ENCODE assay signal across 13 mouse cellular contexts in genomic region chr2:143806140-143806923, GRCm38 (mm10). TPM values are rescaled to one million over a fixed set of nuclear protein-coding genes. Genes with fewer than 3 reads are reported as not detected.
DNase-seq lines count a peak whose midpoint lies in the region; ATAC-seq and TF ChIP-seq lines count a peak whose summit lies in the region.
"Had no signal": no experiment of that assay in that cellular context is flagged by ENCODE, and none has a peak within 500 bp of the region (broad histone marks: within the 10 kb centered on the region; RNA-seq: fewer than 3 reads in every experiment).

No protein-coding gene starts in this region.

- ATAC-seq in cerebellum, adult (ENCODE audit: insufficient number of reproducible peaks, low FRiP score, low TSS enrichment) = 0 out of 2 replicates have a peak, but pooled peaks have one; percentile 3
- 0 out of 2 replicates have a peak, but pooled peaks have one; percentile 43 for ATAC-seq in intestine, embryonic 15.5 days
- no peak for ATAC-seq in intestine, embryonic 16.5 days
- peak; percentile 92 for ATAC-seq in kidney, embryonic 16.5 days (ENCODE audit: low FRiP score, low TSS enrichment)
- ATAC-seq in forebrain, embryonic 16.5 days = no peak
- ATAC-seq: intestine, postnatal 0 days had no signal

- no peaks in the 10 kb centered on the region for H3K36me3 ChIP-seq in intestine, embryonic 15.5 days
- no peaks in the 10 kb centered on the region for H3K36me3 ChIP-seq in intestine, embryonic 16.5 days (ENCODE audit: control insufficient read depth, insufficient read depth, low read length)
- H3K36me3 ChIP-seq in kidney, embryonic 16.5 days (ENCODE audit: insufficient read depth, low read length) = no peaks in the 10 kb centered on the region
- H3K36me3 ChIP-seq in forebrain, embryonic 16.5 days (ENCODE audit: control insufficient read depth, insufficient read depth) = no peaks in the 10 kb centered on the region

- no peaks in the 10 kb centered on the region for H3K9me3 ChIP-seq in intestine, embryonic 15.5 days
- no peaks in the 10 kb centered on the region for H3K9me3 ChIP-seq in intestine, embryonic 16.5 days (ENCODE audit: control insufficient read depth, low read length)
- no peaks in the 10 kb centered on the region for H3K9me3 ChIP-seq in kidney, embryonic 16.5 days (ENCODE audit: low read length)
- H3K9me3 ChIP-seq in forebrain, embryonic 16.5 days (ENCODE audit: control insufficient read depth, low read length) = no peaks in the 10 kb centered on the region
- H3K9me3 ChIP-seq: megakaryocyte, embryonic 14.5 days had no signal

- TF ChIP-seq CTCF in cerebellum, adult 2 months (IDR thresholded peaks at IDR 0.05; ENCODE audit: borderline replicate concordance, insufficient read depth, low read depth, low read length) = no peak

- 59% methylated on average over 15 of the region's 15 CpGs for WGBS in cerebellum, adult 2 months
- WGBS in intestine, embryonic 15.5 days = 63% methylated on average over 15 of the region's 15 CpGs
- 56% methylated on average over 15 of the region's 15 CpGs for WGBS in intestine, embryonic 16.5 days
- WGBS in kidney, embryonic 16.5 days = 40% methylated on average over 15 of the region's 15 CpGs
- WGBS in forebrain, embryonic 16.5 days = 61% methylated on average over 15 of the region's 15 CpGs

- no peak overlapping the region for H3K27ac ChIP-seq in cerebellum, adult 2 months (ENCODE audit: insufficient read depth, low read length)
- H3K27ac ChIP-seq in intestine, embryonic 15.5 days = no peak overlapping the region
- no peak overlapping the region for H3K27ac ChIP-seq in intestine, embryonic 16.5 days (ENCODE audit: low read length)
- peak overlapping the region; percentile 44 for H3K27ac ChIP-seq in kidney, embryonic 16.5 days (ENCODE audit: low read length)
- H3K27ac ChIP-seq in forebrain, embryonic 16.5 days (ENCODE audit: low read length) = no peak overlapping the region

- H3K4me1 ChIP-seq in cerebellum, adult 2 months (ENCODE audit: control insufficient read depth, insufficient read depth, low read length) = no peaks in the 10 kb centered on the region
- no peaks in the 10 kb centered on the region for H3K4me1 ChIP-seq in intestine, embryonic 15.5 days (replicated peaks)
- no peaks in the 10 kb centered on the region for H3K4me1 ChIP-seq in intestine, embryonic 16.5 days (ENCODE audit: control insufficient read depth, insufficient read depth, low read length)
- H3K4me1 ChIP-seq in kidney, embryonic 16.5 days (ENCODE audit: insufficient read depth, low read length) = peaks cover 12% of the 10 kb centered on the region
- no peaks in the 10 kb centered on the region for H3K4me1 ChIP-seq in forebrain, embryonic 16.5 days (replicated peaks; ENCODE audit: control insufficient read depth, insufficient read depth, low read length)
- H3K4me1 ChIP-seq: megakaryocyte, embryonic 14.5 days had no signal

- no peak overlapping the region for H3K4me2 ChIP-seq in intestine, embryonic 15.5 days (replicated peaks)
- H3K4me2 ChIP-seq in intestine, embryonic 16.5 days (ENCODE audit: low read depth, low read length) = no peak overlapping the region
- peak overlapping the region; percentile 20 for H3K4me2 ChIP-seq in kidney, embryonic 16.5 days (replicated peaks; ENCODE audit: low read depth, low read length)
- no peak overlapping the region for H3K4me2 ChIP-seq in forebrain, embryonic 16.5 days (ENCODE audit: low read length)

- DNase-seq in cerebellum, adult 2 months = no peak
- DNase-seq in lung, postnatal 14 days = peak; percentile 36
- DNase-seq in layer of hippocampus, postnatal 36 days = no peak
- DNase-seq: adrenal gland, postnatal 10 days; cerebellum, adult 8-10 months; left cerebral cortex, postnatal 4 days had no signal

- H3K4me3 ChIP-seq in cerebellum, adult 2 months (replicated peaks; ENCODE audit: insufficient read depth, low read depth, low read length) = no peak overlapping the region
- no peak overlapping the region for H3K4me3 ChIP-seq in intestine, embryonic 15.5 days (replicated peaks)
- no peak overlapping the region for H3K4me3 ChIP-seq in intestine, embryonic 16.5 days (ENCODE audit: low read length)
- no peak overlapping the region for H3K4me3 ChIP-seq in kidney, embryonic 16.5 days (ENCODE audit: low read length)
- no peak overlapping the region for H3K4me3 ChIP-seq in forebrain, embryonic 16.5 days (replicated peaks; ENCODE audit: low read length)
- H3K4me3 ChIP-seq: megakaryocyte, embryonic 14.5 days had no signal

- H3K9ac ChIP-seq in intestine, embryonic 15.5 days = no peak overlapping the region
- no peak overlapping the region for H3K9ac ChIP-seq in intestine, embryonic 16.5 days (ENCODE audit: low read depth, low read length)
- H3K9ac ChIP-seq in kidney, embryonic 16.5 days (replicated peaks; ENCODE audit: low read length) = no peak overlapping the region
- H3K9ac ChIP-seq in forebrain, embryonic 16.5 days (replicated peaks; ENCODE audit: low read depth, low read length) = no peak overlapping the region

- TF ChIP-seq POLR2A in cerebellum, adult 2 months (IDR thresholded peaks at IDR 0.05; ENCODE audit: borderline replicate concordance, insufficient read depth, low read length) = no peak

- no peaks in the 10 kb centered on the region for H3K27me3 ChIP-seq in cerebellum, adult 2 months (ENCODE audit: control insufficient read depth, insufficient read depth, low read length)
- no peaks in the 10 kb centered on the region for H3K27me3 ChIP-seq in intestine, embryonic 15.5 days (replicated peaks)
- H3K27me3 ChIP-seq in intestine, embryonic 16.5 days (replicated peaks; ENCODE audit: control insufficient read depth, insufficient read depth, low read length) = no peaks in the 10 kb centered on the region
- H3K27me3 ChIP-seq in kidney, embryonic 16.5 days (ENCODE audit: insufficient read depth, low read length) = no peaks in the 10 kb centered on the region
- no peaks in the 10 kb centered on the region for H3K27me3 ChIP-seq in forebrain, embryonic 16.5 days (replicated peaks; ENCODE audit: control insufficient read depth, insufficient read depth, low read length)

RNA-seq across cellular contexts. Expression of gene Bfsp1, which starts 56.6 kb away (rescaled TPM):
- polyA plus RNA-seq in cerebellum, adult 2 months (2012; rRNA removed) = 0.49 and 0.65 TPM in 2 replicates
- 4.2 and 4.3 TPM in 2 replicates for polyA plus RNA-seq in intestine, embryonic 15.5 days (2015; fragmentation: Nextera tagmentation; extraction: Ambion mirVana)
- 5.2 and 5.4 TPM in 2 replicates for polyA plus RNA-seq in intestine, embryonic 16.5 days (2015; fragmentation: Nextera tagmentation; extraction: Ambion mirVana)
- 1.1 and 1.8 TPM in 2 replicates for polyA plus RNA-seq in kidney, embryonic 16.5 days (2015; fragmentation: Nextera tagmentation; extraction: Ambion mirVana)
- total RNA-seq in layer of hippocampus, postnatal 36 days (2021) = under 1 TPM; 0.55 to 0.71 TPM
- polyA plus RNA-seq in forebrain, embryonic 16.5 days (2015; fragmentation: Nextera tagmentation; extraction: Ambion mirVana) = 0.62 and 1.1 TPM in 2 replicates

Comparison
In these comparisons a context has a peak if more than half of its experiments do, and no peak if none do; other contexts are left out.
1. ATAC-seq: peak in cerebellum, adult (single experiment), intestine, embryonic 15.5 days (single experiment) and kidney, embryonic 16.5 days (single experiment); none in intestine, embryonic 16.5 days (single experiment) and forebrain, embryonic 16.5 days (single experiment).